Mouse (Mus musculus) lung, postnatal 0 days (tissue): ENCODE results near the gene Cul3.

Experiments used
- CTCF ChIP-seq: IDR thresholded peaks from 2 replicates; pipeline ENCODE4 v1.5.1; 2016; ENCODE audit warnings: antibody characterized with exemption, mild to moderate bottlenecking
- EP300 ChIP-seq: IDR thresholded peaks from 2 replicates; pipeline ENCODE4 v1.6.1; 2016; ENCODE audit warnings: antibody characterized with exemption, mild to moderate bottlenecking, control low read depth

DNA sequence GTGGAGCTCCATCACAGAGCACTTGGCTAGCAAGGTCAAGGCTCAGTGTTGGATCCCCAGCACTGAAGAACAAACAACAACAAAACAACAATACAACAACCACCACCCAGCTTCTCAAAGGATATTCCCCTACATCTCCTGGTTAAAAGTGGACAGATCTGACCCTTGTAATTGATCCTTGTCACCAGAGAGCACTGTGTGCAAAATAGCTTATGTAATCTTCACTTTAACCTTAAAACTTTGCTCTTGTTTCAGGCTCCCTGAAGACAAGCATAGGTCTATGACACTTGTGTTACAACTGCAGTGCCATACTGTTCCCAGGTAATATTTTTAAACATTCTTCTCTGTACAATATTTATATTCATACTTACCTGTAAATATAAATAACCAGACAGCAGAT, 93.1 kb downstream of the Cul3 start:
- no peak for TF ChIP-seq CTCF
- TF ChIP-seq EP300, result no peak
